Mouse (Mus musculus) spleen, adult 2 months (tissue): ENCODE measurements around the gene Muc5ac.

Experiments
- CTCF ChIP-seq: fragments of 200-500 bp; IDR thresholded peaks from 2 replicates; pipeline ENCODE4 v1.5.1; 2011; ENCODE audit warnings: mild to moderate bottlenecking, inconsistent platforms; ENCODE audit not compliant: insufficient read depth, insufficient read length, insufficient replicate concordance; ENCODE audit errors: extremely low read depth
- POLR2A ChIP-seq: fragments of 200-500 bp; IDR thresholded peaks from 2 replicates; pipeline ENCODE4 v1.6.1; 2011; ENCODE audit warnings: low read depth, low read length, inconsistent platforms

DNA sequence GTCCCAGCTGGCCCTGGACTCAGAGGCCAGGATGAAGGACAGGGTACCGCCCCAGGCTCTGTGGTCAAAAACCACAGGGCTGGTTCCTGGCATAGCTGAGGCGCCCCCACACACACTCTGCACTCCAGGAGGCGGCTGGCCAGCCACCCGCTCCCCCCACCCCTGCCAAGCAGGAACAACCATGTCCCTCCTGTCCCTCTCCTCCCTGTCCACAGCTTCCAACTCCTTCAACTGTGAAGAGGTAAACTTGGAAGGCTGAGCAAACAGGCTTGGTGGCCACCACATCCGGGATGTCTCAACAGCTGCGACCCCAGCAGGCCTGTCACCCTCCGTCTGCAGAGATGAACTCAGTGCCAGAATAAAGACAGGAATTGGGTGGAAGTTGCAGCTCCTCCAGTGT is 47.2 kb downstream of the Muc5ac start:
- TF ChIP-seq CTCF (no peak), POLR2A (no peak)
